Mouse (Mus musculus) forelimb bud, embryonic 11.5 days (tissue): Measurements from ENCODE around the gene Nudt16l1.

Experiments used
- DNase-seq: peaks from one replicate; pipeline ENCODE4 v3.0.0-alpha.2; 2012; ENCODE audit warnings: low read depth, low spot score

Gene Nudt16l1

GRCm38 (mm10) chr16:4913783-4914735, 24.5 kb upstream of the Nudt16l1 start:
- peak; percentile 85 for DNase-seq

GRCm38 (mm10) chr16:4915931-4916330, 22.6 kb upstream of the Nudt16l1 start:
- DNase-seq, result no peak

- no peak for DNase-seq
Measured at GRCm38 (mm10) chr16:4916608-4917007, 22.0 kb upstream of the Nudt16l1 start.

- no peak for DNase-seq
Measured at GRCm38 (mm10) chr16:4920556-4920955, 18.0 kb upstream of the Nudt16l1 start.

GRCm38 (mm10) chr16:4922481-4922880, 16.1 kb upstream of the Nudt16l1 start:
- no peak for DNase-seq

GRCm38 (mm10) chr16:4923996-4924395, 14.6 kb upstream of the Nudt16l1 start:
- no peak for DNase-seq

- DNase-seq, result no peak
Measured at GRCm38 (mm10) chr16:4927967-4928366, 10.6 kb upstream of the Nudt16l1 start.

- DNase-seq, result no peak
Measured at GRCm38 (mm10) chr16:4928474-4928873, 10.1 kb upstream of the Nudt16l1 start.

- no peak for DNase-seq
Measured at GRCm38 (mm10) chr16:4932429-4932828, 6.1 kb upstream of the Nudt16l1 start.

- no peak for DNase-seq
Measured at GRCm38 (mm10) chr16:4935430-4935829, 3.1 kb upstream of the Nudt16l1 start.

- DNase-seq, result no peak
Measured at GRCm38 (mm10) chr16:4935931-4936703, 2.4 kb upstream of the Nudt16l1 start.

- no peak for DNase-seq
Measured at GRCm38 (mm10) chr16:4937351-4938190, 990 bp upstream of the Nudt16l1 start.

- DNase-seq, result peak; percentile 93
Measured at GRCm38 (mm10) chr16:4938989-4939388, 428 bp downstream of the Nudt16l1 start.

GRCm38 (mm10) chr16:4939412-4939811, 851 bp downstream of the Nudt16l1 start:
- DNase-seq, result peak; percentile 23

GRCm38 (mm10) chr16:4940311-4940850, 1.8 kb downstream of the Nudt16l1 start:
- no peak for DNase-seq

- no peak for DNase-seq
Measured at GRCm38 (mm10) chr16:4941016-4941415, 2.5 kb downstream of the Nudt16l1 start.

GRCm38 (mm10) chr16:4942868-4943267, 4.3 kb downstream of the Nudt16l1 start:
- no peak for DNase-seq

GRCm38 (mm10) chr16:4943431-4943830, 4.9 kb downstream of the Nudt16l1 start:
- DNase-seq, result no peak

GRCm38 (mm10) chr16:4945415-4945814, 6.9 kb downstream of the Nudt16l1 start:
- no peak for DNase-seq

- no peak for DNase-seq
Measured at GRCm38 (mm10) chr16:4946155-4946554, 7.6 kb downstream of the Nudt16l1 start.

GRCm38 (mm10) chr16:4947378-4947777, 8.8 kb downstream of the Nudt16l1 start:
- DNase-seq, result no peak
